Mouse (Mus musculus) G1E (cell line): ENCODE measurements at regions not wholly inside any gene's neighbourhood (a gene's known extent, or its start where the extent isn't known, plus 50 kb on each side); places are given as distances from the start of the nearest gene placed in this dataset.

Source experiments
- CTCF ChIP-seq: IDR thresholded peaks from 2 replicates; pipeline ENCODE4 v1.5.1; 2012; ENCODE audit warnings: low read depth, low read length, inconsistent platforms, mixed read lengths
- GATA1 ChIP-seq: IDR thresholded peaks from 2 replicates; pipeline ENCODE4 v1.6.1; 2012; ENCODE audit warnings: borderline replicate concordance, low read length, inconsistent platforms, mixed read lengths
- POLR2AphosphoS5 ChIP-seq: IDR thresholded peaks from 2 replicates; pipeline ENCODE4 v1.6.1; 2012; ENCODE audit warnings: low read depth, low read length, inconsistent platforms; ENCODE audit not compliant: insufficient replicate concordance
- TAL1 ChIP-seq: conservative IDR thresholded peaks from 2 replicates; pipeline ENCODE4 v1.6.1; 2012; ENCODE audit warnings: low read depth, low read length, inconsistent platforms, mixed read lengths

GRCm38 (mm10) chr9:112799583-112800220, 564.0 kb upstream of the Arpp21 start:
- TF ChIP-seq CTCF (no peak), TAL1 (no peak), GATA1 (no peak), POLR2AphosphoS5 (no peak)
